Mouse (Mus musculus) midbrain, embryonic 13.5 days (tissue): Measurements from ENCODE around the gene 1810013L24Rik. TPM values are rescaled to one million over a fixed set of nuclear protein-coding genes. Genes with fewer than 3 reads are reported as not detected.
A peak's percentile ranks its signal among the peaks of the same experiment; 100 is the strongest.
"Not testable (repeated sequence)": the region's sequence is repeated elsewhere in the genome, so short reads cannot be mapped to it uniquely, and the experiment has no call there.

Source experiments
- ATAC-seq: fragments of 200-750 bp; cut with Nextera tagmentation; 2 replicates; pipeline ENCODE4 v1.8.0; 2017; ENCODE audit warnings: mild to moderate bottlenecking, moderate TSS enrichment, moderate library complexity
- H3K27ac ChIP-seq: fragments of 300-500 bp; sonication (generic); 2 replicates; pipeline ENCODE4 v1.5.1; 2015; ENCODE audit warnings: inconsistent platforms, mild to moderate bottlenecking, moderate library complexity
- H3K27me3 ChIP-seq: fragments of 300-500 bp; sonication (generic); 2 replicates; pipeline ENCODE4 v1.6.1; 2015; ENCODE audit warnings: mild to moderate bottlenecking, inconsistent platforms
- H3K36me3 ChIP-seq: fragments of 300-500 bp; sonication (generic); 2 replicates; pipeline ENCODE4 v1.6.1; 2015; ENCODE audit warnings: mild to moderate bottlenecking, inconsistent platforms
- H3K4me1 ChIP-seq: fragments of 300-500 bp; sonication (generic); replicated peaks from 2 replicates; pipeline ENCODE4 v1.6.1; 2015; ENCODE audit warnings: inconsistent platforms
- H3K4me2 ChIP-seq: fragments of 300-500 bp; sonication (generic); replicated peaks from 2 replicates; pipeline ENCODE4 v1.6.1; 2015; ENCODE audit warnings: moderate library complexity, mild to moderate bottlenecking, inconsistent platforms
- H3K4me3 ChIP-seq: fragments of 300-500 bp; sonication (generic); replicated peaks from 2 replicates; pipeline ENCODE4 v1.5.1; 2015; ENCODE audit warnings: mild to moderate bottlenecking, inconsistent platforms
- H3K9ac ChIP-seq: fragments of 300-500 bp; sonication (generic); replicated peaks from 2 replicates; pipeline ENCODE4 v1.6.1; 2015; ENCODE audit warnings: mild to moderate bottlenecking, inconsistent platforms
- H3K9me3 ChIP-seq: fragments of 300-500 bp; sonication (generic); 2 replicates; pipeline ENCODE4 v1.6.1; 2016; ENCODE audit warnings: mild to moderate bottlenecking, inconsistent platforms
- WGBS: fragments of 180-500 bp; shearing (Covaris S2); methylation state at CpG from one replicate; pipeline ENCODE4 v1.1.7; 2015; 5-methylcytosine and 5-hydroxymethylcytosine counted together
- polyA plus RNA-seq: library from polyadenylated mRNA; unstranded; fragments of >200 nt; fragmentation: Nextera tagmentation; extraction: Ambion mirVana; gene quantifications from 2 replicates; pipeline ENCODE4 v1.2.1, GENCODE M21; 2015

1810013L24Rik gene
- polyA plus RNA-seq, 1 experiment from 2014 or later, result 35.4 TPM

DNA sequence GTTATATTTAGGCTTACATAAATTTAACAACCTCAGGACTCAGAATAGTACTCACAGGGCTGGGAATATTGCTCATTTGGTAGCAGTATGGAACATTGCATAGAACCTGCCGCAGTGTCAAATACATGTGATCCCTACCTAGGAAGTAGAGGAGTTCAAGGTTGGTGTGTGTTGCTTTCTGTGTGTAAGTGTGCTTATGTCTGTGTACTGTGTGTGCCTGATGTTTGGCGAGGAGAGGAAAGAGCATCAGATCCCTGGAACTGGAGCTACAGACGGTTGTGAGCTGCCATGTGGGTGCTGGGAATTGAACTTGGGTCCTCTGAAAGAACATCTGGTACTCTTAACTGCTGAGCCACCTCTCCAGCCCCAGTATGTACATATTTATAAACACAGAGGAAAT, 38.6 kb downstream of the 1810013L24Rik start:
- Histone ChIP-seq H3K27ac (no peak overlapping the region), H3K4me3 (no peak overlapping the region), H3K4me1 (peaks cover 7% of the 10 kb centered on the region; the same call in 1 of the 2 replicates), H3K9me3 (no peaks in the 10 kb centered on the region), H3K36me3 (no peaks in the 10 kb centered on the region), H3K27me3 (no peaks in the 10 kb centered on the region), H3K4me2 (no peak overlapping the region), H3K9ac (no peak overlapping the region)
- 91% methylated on average over 3 of the region's 3 CpGs for WGBS
- no peak for ATAC-seq

DNA sequence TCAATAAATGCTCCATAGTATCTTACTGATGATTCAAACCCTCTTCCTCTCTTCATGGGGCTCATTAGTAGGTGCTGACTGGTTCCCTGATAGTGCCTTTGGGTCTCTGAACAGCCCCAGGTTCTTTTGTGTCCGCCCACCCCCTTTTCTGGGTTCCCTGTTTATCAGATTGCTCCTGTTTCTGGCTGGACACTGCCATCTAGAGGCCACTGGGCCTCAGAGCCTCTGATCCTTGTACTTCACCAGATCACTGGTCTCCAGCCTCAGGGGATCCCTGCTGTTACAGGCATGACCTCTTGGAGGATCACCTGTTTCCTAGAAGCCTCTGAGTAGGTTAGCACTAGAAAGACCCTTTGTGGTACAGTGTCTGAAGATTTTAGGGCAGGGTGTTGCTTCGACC, 39.8 kb downstream of the 1810013L24Rik start:
- H3K36me3 ChIP-seq, result no peaks in the 10 kb centered on the region
- H3K9me3 ChIP-seq, result no peaks in the 10 kb centered on the region
- no peak overlapping the region for H3K4me3 ChIP-seq
- no peak overlapping the region for H3K4me2 ChIP-seq
- no peak overlapping the region for H3K9ac ChIP-seq
- peak; percentile 54 for ATAC-seq
- no peak overlapping the region for H3K27ac ChIP-seq
- 30% methylated on average over 2 of the region's 2 CpGs for WGBS
- H3K27me3 ChIP-seq, result no peaks in the 10 kb centered on the region
- H3K4me1 ChIP-seq, result peaks cover 7% of the 10 kb centered on the region; the same call in 1 of the 2 replicates

DNA sequence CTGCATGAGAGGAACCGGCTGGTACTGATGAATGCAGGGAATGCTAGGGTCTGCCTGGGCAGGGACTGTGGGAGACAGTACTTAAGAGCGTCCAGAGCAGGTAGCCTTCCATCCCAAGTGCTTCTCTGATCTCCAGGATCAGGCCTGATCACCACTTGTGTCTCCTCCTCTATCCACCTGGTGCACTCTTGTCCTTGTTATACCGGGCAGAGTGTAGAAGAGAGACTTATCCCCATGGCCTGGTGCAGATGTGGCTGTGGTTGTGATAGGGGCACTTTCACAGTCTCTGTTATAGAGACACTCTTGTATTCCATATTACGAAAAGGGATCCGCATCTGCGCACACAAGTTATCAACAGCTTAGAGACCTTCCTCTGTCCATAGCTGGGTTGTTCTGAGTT, 41.5 kb downstream of the 1810013L24Rik start:
- no peak overlapping the region for H3K27ac ChIP-seq
- no peak for ATAC-seq
- H3K9ac ChIP-seq, result no peak overlapping the region
- WGBS, result 91% methylated on average over 6 of the region's 6 CpGs
- H3K4me1 ChIP-seq, result peaks cover 7% of the 10 kb centered on the region; the same call in 1 of the 2 replicates
- H3K9me3 ChIP-seq, result no peaks in the 10 kb centered on the region
- no peak overlapping the region for H3K4me2 ChIP-seq
- no peaks in the 10 kb centered on the region for H3K36me3 ChIP-seq
- no peak overlapping the region for H3K4me3 ChIP-seq
- no peaks in the 10 kb centered on the region for H3K27me3 ChIP-seq

DNA sequence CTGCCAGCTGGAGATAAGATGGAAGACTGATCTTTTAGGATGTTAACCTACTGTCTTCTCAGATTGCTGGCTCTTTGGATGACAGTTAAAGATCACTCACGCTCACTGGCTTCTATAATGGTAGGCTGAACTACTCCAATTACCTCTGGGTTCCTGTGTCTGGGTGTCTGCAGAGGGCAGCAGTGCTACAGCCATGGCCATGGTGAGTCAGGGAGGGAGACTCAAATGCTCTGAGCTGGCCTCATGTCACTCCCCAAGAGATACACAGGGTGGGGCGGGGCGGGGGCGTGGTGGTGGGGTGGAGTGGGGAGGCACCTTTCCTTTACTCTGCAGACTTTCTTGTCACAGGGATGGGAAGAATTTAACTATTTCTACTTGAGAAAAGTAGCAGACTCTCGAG, 42.1 kb downstream of the 1810013L24Rik start:
- 0 out of 2 replicates have a peak, but pooled peaks have one; percentile 35 for ATAC-seq
- 59% methylated on average over 5 of the region's 5 CpGs for WGBS
- Histone ChIP-seq H3K4me2 (no peak overlapping the region), H3K27ac (no peak overlapping the region), H3K9me3 (no peaks in the 10 kb centered on the region), H3K27me3 (no peaks in the 10 kb centered on the region), H3K9ac (0 out of 2 replicates have a peak overlapping the region, but pooled peaks have one; percentile 16), H3K4me1 (peaks cover 7% of the 10 kb centered on the region; the same call in 1 of the 2 replicates), H3K4me3 (no peak overlapping the region), H3K36me3 (no peaks in the 10 kb centered on the region)

DNA sequence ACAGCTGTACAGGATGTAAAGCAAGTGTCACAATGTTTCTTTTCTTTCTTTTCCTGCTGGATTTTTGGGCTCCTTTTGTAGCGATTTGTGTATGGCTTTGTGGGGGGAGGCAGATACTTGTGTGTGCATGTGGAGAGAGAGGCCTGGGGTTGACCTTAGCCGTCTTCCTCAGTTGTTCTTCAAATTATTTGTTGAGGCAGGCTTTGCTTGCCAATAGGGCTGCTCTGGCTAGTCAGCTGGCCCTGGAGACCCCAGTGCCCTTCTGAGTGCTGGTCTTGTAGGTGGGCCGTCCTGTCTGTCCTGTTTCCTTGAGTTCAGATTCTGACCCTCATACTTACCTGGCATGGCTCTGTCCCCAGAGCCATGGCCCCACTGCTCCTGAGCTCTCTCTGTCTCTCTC, 42.6 kb downstream of the 1810013L24Rik start:
- no peaks in the 10 kb centered on the region for H3K36me3 ChIP-seq
- no peak overlapping the region for H3K9ac ChIP-seq
- no peak for ATAC-seq
- WGBS, result 86% methylated on average over 3 of the region's 3 CpGs
- no peaks in the 10 kb centered on the region for H3K27me3 ChIP-seq
- no peak overlapping the region for H3K27ac ChIP-seq
- H3K9me3 ChIP-seq, result no peaks in the 10 kb centered on the region
- no peak overlapping the region for H3K4me2 ChIP-seq
- H3K4me3 ChIP-seq, result no peak overlapping the region
- peaks cover 7% of the 10 kb centered on the region; the same call in 1 of the 2 replicates for H3K4me1 ChIP-seq

DNA sequence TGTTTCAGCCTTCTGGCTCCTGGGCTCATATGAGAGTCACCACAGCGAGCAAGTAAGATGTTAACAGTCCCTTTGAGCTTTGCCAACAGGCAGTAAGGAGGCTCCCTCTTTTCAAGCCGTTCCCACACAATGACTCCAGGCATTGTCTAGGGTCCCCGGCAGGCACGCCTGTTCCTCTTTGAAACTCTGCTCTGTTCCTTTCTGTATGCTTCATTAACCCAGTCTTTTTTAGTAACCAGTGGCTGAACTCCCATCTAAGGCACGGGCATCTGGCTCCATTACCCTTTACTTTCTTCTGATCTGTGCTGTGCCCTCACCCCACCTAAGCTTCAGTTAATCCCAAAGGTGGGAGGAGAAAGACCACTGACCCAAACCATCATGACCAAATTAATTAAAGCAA, 50.2 kb downstream of the 1810013L24Rik start:
- Histone ChIP-seq H3K9me3 (no peaks in the 10 kb centered on the region), H3K27ac (no peak overlapping the region), H3K4me3 (no peak overlapping the region), H3K27me3 (0 out of 2 replicates have a peak, but pooled peaks cover 3% of the 10 kb centered on the region), H3K4me1 (peaks cover 16% of the 10 kb centered on the region), H3K36me3 (no peaks in the 10 kb centered on the region), H3K9ac (no peak overlapping the region), H3K4me2 (no peak overlapping the region)
- no peak for ATAC-seq
- WGBS, result 8% methylated on average over 5 of the region's 5 CpGs

DNA sequence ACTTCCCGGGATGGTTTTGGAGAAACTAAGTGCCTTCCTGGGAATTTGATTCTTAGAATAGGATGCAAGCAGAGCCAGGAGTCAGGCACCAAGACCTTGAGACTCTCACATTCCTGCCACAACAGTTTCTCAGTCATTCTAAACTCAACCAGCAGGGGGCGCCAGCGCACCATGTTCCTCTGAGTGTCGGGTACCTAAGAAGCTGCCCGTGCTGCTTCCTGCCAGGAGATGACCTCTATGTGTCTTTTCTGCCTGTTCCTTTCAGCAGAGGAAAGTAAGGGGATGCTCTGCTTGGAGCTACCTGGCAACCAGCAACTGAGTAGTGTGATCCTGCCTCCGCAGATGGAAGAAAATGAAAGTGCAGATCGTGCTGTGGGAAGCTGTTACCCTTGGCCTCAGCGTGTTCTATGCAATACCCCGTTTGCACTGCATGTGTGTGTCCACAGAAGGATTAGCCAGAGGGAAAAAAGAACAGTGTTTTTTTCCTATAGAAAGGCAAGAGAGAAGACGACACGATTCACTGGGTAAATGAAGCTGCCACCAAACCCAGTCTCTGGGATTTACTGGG, 53.9 kb downstream of the 1810013L24Rik start:
- Histone ChIP-seq H3K4me2 (no peak overlapping the region), H3K9ac (no peak overlapping the region), H3K4me1 (peaks cover 16% of the 10 kb centered on the region), H3K36me3 (no peaks in the 10 kb centered on the region), H3K27ac (no peak overlapping the region), H3K4me3 (no peak overlapping the region), H3K9me3 (no peaks in the 10 kb centered on the region), H3K27me3 (0 out of 2 replicates have a peak, but pooled peaks cover 3% of the 10 kb centered on the region)
- ATAC-seq, result peak; percentile 60; the same call in 1 of the 2 replicates
- 32% methylated on average over 11 of the region's 11 CpGs for WGBS

DNA sequence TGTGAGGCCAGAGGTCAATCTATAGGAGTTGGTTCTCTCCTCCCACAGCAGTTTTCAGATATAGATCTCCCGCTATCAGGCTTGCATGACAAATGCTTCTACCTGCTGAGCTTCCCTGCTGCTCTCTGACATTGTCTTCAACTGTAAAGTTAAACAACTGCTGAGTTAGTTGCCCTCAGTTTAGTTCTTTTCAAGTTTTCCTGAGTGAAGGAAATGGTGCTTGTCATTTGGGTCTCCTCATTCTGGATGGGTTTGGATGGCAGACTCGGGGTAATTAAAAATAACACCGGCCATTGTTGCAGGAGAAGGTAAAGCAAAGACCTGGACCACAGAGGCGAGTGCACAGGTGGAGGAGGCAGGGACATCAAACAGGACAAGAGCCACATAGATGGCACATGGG, 64.3 kb downstream of the 1810013L24Rik start:
- not testable (repeated sequence) for H3K27me3 ChIP-seq

DNA sequence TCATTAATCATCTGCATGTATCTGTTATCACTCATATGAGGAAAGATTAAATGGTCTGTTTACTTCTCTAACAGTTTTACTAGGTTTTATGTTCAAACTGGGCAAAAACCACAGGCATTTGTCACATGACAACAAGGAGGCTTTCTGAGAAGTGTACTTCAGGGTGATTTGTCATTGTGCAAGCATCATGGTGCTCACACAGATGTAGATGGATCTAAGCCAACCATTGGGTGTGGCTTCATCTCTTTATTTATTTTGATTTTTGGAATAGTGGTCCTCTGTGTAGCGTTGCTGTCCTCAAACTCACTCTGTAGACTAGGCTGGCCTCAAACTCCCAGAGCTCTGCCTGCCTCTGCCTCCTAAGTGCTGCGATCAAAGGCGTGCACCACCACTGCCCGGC, 65.4 kb downstream of the 1810013L24Rik start:
- Histone ChIP-seq H3K36me3 (no peaks in the 10 kb centered on the region), H3K4me2 (no peak overlapping the region), H3K27me3 (no peaks in the 10 kb centered on the region), H3K9me3 (no peaks in the 10 kb centered on the region), H3K4me3 (no peak overlapping the region), H3K9ac (no peak overlapping the region), H3K27ac (no peak overlapping the region), H3K4me1 (no peaks in the 10 kb centered on the region)
- WGBS, result 95% methylated on average over 4 of the region's 4 CpGs
- no peak for ATAC-seq

More for the DNA sequence above, 64.3 kb downstream of the 1810013L24Rik start:
- H3K36me3 ChIP-seq, H3K4me3 ChIP-seq, H3K4me1 ChIP-seq, H3K4me2 ChIP-seq, ATAC-seq, H3K27ac ChIP-seq, H3K9me3 ChIP-seq, H3K9ac ChIP-seq: not testable (repeated sequence)
- 60% methylated on average over 4 of the region's 4 CpGs for WGBS

DNA sequence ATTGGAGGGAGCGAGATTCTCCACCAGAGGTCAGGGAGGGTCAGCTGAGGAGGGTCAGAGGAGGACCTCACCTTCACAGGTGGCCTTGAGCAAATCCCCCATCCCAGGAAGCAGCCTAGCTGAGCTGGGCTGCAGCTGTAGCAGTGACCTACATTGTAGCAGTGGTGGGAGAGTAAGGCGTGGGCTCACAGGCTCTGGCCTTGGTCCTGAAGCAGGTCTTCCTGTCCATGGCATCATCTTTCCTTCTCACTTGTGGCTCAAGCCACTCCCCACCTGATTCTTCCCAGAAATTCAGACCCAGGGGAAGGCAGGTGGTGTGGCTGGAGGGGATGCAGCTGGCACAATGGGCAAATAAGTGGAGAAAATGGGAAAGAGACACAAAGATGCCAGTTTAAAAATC, 76.2 kb downstream of the 1810013L24Rik start:
- 6% methylated on average over 2 of the region's 2 CpGs for WGBS

More for the DNA sequence above, 76.2 kb downstream of the 1810013L24Rik start:
- H3K36me3 ChIP-seq, H3K27ac ChIP-seq, H3K4me2 ChIP-seq, H3K9ac ChIP-seq, H3K4me3 ChIP-seq, ATAC-seq, H3K27me3 ChIP-seq, H3K9me3 ChIP-seq, H3K4me1 ChIP-seq: not testable (repeated sequence)

Other genes with a start within 250 kb of the 1810013L24Rik start
- gene Pmm2, start 192.4 kb upstream of the 1810013L24Rik start, polyA plus RNA-seq, result 54.0 and 55.0 TPM in 2 replicates
- gene Tmem186, start 192.4 kb upstream of the 1810013L24Rik start, polyA plus RNA-seq, result 25.1 and 26.2 TPM in 2 replicates
- gene Carhsp1, start 157.9 kb upstream of the 1810013L24Rik start, polyA plus RNA-seq, result 253 and 274 TPM in 2 replicates
- not detected in 2 replicates for gene Gm5767, start 149.3 kb upstream of the 1810013L24Rik start, polyA plus RNA-seq
- 30.3 and 38.7 TPM in 2 replicates for gene Usp7, start 37.8 kb upstream of the 1810013L24Rik start, polyA plus RNA-seq